Mouse (Mus musculus): ENCODE measurements around the gene Myo1e. TPM values are rescaled to one million over a fixed set of nuclear protein-coding genes. Genes with fewer than 3 reads are reported as not detected.

Gene Myo1e
- total RNA-seq, 1 experiment: 21.3 TPM

GRCm38 (mm10) chr9:70239229-70239628 is 32.1 kb downstream of the Myo1e start:
- H3K27ac ChIP-seq (ENCODE audit: insufficient read depth, low read depth, low read length, poor library complexity, severe bottlenecking): no peak overlapping the region
- TF ChIP-seq CHD2 (IDR thresholded peaks at IDR 0.05; ENCODE audit: low read depth, low read length): no peak
- TF ChIP-seq ZNF384 (IDR thresholded peaks at IDR 0.05; ENCODE audit: low read depth, low read length): no peak
- no peak for TF ChIP-seq ZC3H11A (IDR thresholded peaks at IDR 0.05; ENCODE audit: borderline replicate concordance, low read depth, low read length)
- TF ChIP-seq HCFC1 (IDR thresholded peaks at IDR 0.05; ENCODE audit: borderline replicate concordance, insufficient read depth, low read length): no peak
- H3K4me3 ChIP-seq (ENCODE audit: insufficient read depth in 1 of 2, low read depth in 1 of 2, low read length in 2 of 2, poor library complexity in 1 of 2, severe bottlenecking in 1 of 2): no peak overlapping the region
- H3K9me3 ChIP-seq (ENCODE audit: control insufficient read depth, insufficient read depth, low read depth, low read length): no peaks in the 10 kb centered on the region
- no peak overlapping the region for H3K9ac ChIP-seq (ENCODE audit: insufficient read depth, low read depth, low read length, poor library complexity, severe bottlenecking)
- in situ Hi-C loops (cut with MboI; ENCODE audit: low sequenced_read_pairs in 2 of 2, unreplicated experiment in 2 of 2): no loop called here
- H3K4me1 ChIP-seq (ENCODE audit: control insufficient read depth in 2 of 2, insufficient read depth in 2 of 2, low read length in 2 of 2, poor library complexity in 1 of 2): 0 out of 4 replicates have a peak, but pooled peaks cover 0 to 2% of the 10 kb centered on the region in 2 experiments
- no peak for DNase-seq (ENCODE audit: low read depth, low spot score)
- no peaks in the 10 kb centered on the region for H3K36me3 ChIP-seq (ENCODE audit: control insufficient read depth, insufficient read depth, low read length, poor library complexity, severe bottlenecking)

- no peak for DNase-seq (ENCODE audit: low read depth, low spot score)
- Histone ChIP-seq H3K36me3 (ENCODE audit: control insufficient read depth, insufficient read depth, low read length, poor library complexity, severe bottlenecking) (no peaks in the 10 kb centered on the region), H3K4me1 (ENCODE audit: control insufficient read depth in 2 of 2, insufficient read depth in 2 of 2, low read length in 2 of 2, poor library complexity in 1 of 2) (no peaks in the 10 kb centered on the region), H3K4me3 (ENCODE audit: insufficient read depth in 1 of 2, low read depth in 1 of 2, low read length in 2 of 2, poor library complexity in 1 of 2, severe bottlenecking in 1 of 2) (no peak overlapping the region), H3K27ac (ENCODE audit: insufficient read depth, low read depth, low read length, poor library complexity, severe bottlenecking) (no peak overlapping the region), H3K9me3 (ENCODE audit: control insufficient read depth, insufficient read depth, low read depth, low read length) (no peaks in the 10 kb centered on the region), H3K9ac (ENCODE audit: insufficient read depth, low read depth, low read length, poor library complexity, severe bottlenecking) (no peak overlapping the region)
- TF ChIP-seq ZC3H11A (IDR thresholded peaks at IDR 0.05; ENCODE audit: borderline replicate concordance, low read depth, low read length) (no peak), CHD2 (IDR thresholded peaks at IDR 0.05; ENCODE audit: low read depth, low read length) (no peak), MAFK (IDR thresholded peaks at IDR 0.05; ENCODE audit: insufficient read depth, low read depth, low read length) (no peak), HCFC1 (IDR thresholded peaks at IDR 0.05; ENCODE audit: borderline replicate concordance, insufficient read depth, low read length) (no peak), ZNF384 (IDR thresholded peaks at IDR 0.05; ENCODE audit: low read depth, low read length) (no peak)
- in situ Hi-C loops (cut with MboI; ENCODE audit: low sequenced_read_pairs in 2 of 2, unreplicated experiment in 2 of 2): no loop called here
Observed at GRCm38 (mm10) chr9:70240703-70241410, 33.7 kb downstream of the Myo1e start.

GRCm38 (mm10) chr9:70241411-70241961 is 34.3 kb downstream of the Myo1e start:
- Histone ChIP-seq H3K27ac (ENCODE audit: insufficient read depth, low read depth, low read length, poor library complexity, severe bottlenecking) (no peak overlapping the region), H3K4me3 (ENCODE audit: insufficient read depth in 1 of 2, low read depth in 1 of 2, low read length in 2 of 2, poor library complexity in 1 of 2, severe bottlenecking in 1 of 2) (no peak overlapping the region), H3K9me3 (ENCODE audit: control insufficient read depth, insufficient read depth, low read depth, low read length) (no peaks in the 10 kb centered on the region), H3K4me1 (ENCODE audit: control insufficient read depth in 2 of 2, insufficient read depth in 2 of 2, low read length in 2 of 2, poor library complexity in 1 of 2) (no peaks in the 10 kb centered on the region; a peak in 1 of 4 replicates), H3K9ac (ENCODE audit: insufficient read depth, low read depth, low read length, poor library complexity, severe bottlenecking) (no peak overlapping the region), H3K36me3 (ENCODE audit: control insufficient read depth, insufficient read depth, low read length, poor library complexity, severe bottlenecking) (no peaks in the 10 kb centered on the region)
- in situ Hi-C loops (cut with MboI; ENCODE audit: low sequenced_read_pairs in 2 of 2, unreplicated experiment in 2 of 2): no loop called here
- no peak for DNase-seq (ENCODE audit: low read depth, low spot score)
- TF ChIP-seq ZC3H11A (IDR thresholded peaks at IDR 0.05; ENCODE audit: borderline replicate concordance, low read depth, low read length): no peak
- no peak for TF ChIP-seq HCFC1 (IDR thresholded peaks at IDR 0.05; ENCODE audit: borderline replicate concordance, insufficient read depth, low read length)
- no peak for TF ChIP-seq MAFK (IDR thresholded peaks at IDR 0.05; ENCODE audit: insufficient read depth, low read depth, low read length)
- no peak for TF ChIP-seq CHD2 (IDR thresholded peaks at IDR 0.05; ENCODE audit: low read depth, low read length)
- no peak for TF ChIP-seq ZNF384 (IDR thresholded peaks at IDR 0.05; ENCODE audit: low read depth, low read length)

- Histone ChIP-seq H3K9ac (ENCODE audit: insufficient read depth, low read depth, low read length, poor library complexity, severe bottlenecking) (no peak overlapping the region), H3K4me1 (ENCODE audit: control insufficient read depth in 2 of 2, insufficient read depth in 2 of 2, low read length in 2 of 2, poor library complexity in 1 of 2) (no peaks in the 10 kb centered on the region; a peak in 1 of 4 replicates), H3K27ac (ENCODE audit: insufficient read depth, low read depth, low read length, poor library complexity, severe bottlenecking) (no peak overlapping the region), H3K9me3 (ENCODE audit: control insufficient read depth, insufficient read depth, low read depth, low read length) (no peaks in the 10 kb centered on the region), H3K36me3 (ENCODE audit: control insufficient read depth, insufficient read depth, low read length, poor library complexity, severe bottlenecking) (no peaks in the 10 kb centered on the region), H3K4me3 (ENCODE audit: insufficient read depth in 1 of 2, low read depth in 1 of 2, low read length in 2 of 2, poor library complexity in 1 of 2, severe bottlenecking in 1 of 2) (no peak overlapping the region)
- in situ Hi-C loops (cut with MboI; ENCODE audit: low sequenced_read_pairs in 2 of 2, unreplicated experiment in 2 of 2): no loop called here
- no peak for TF ChIP-seq ZC3H11A (IDR thresholded peaks at IDR 0.05; ENCODE audit: borderline replicate concordance, low read depth, low read length)
- TF ChIP-seq HCFC1 (IDR thresholded peaks at IDR 0.05; ENCODE audit: borderline replicate concordance, insufficient read depth, low read length): no peak
- no peak for TF ChIP-seq CHD2 (IDR thresholded peaks at IDR 0.05; ENCODE audit: low read depth, low read length)
- no peak for TF ChIP-seq ZNF384 (IDR thresholded peaks at IDR 0.05; ENCODE audit: low read depth, low read length)
- no peak for TF ChIP-seq MAFK (IDR thresholded peaks at IDR 0.05; ENCODE audit: insufficient read depth, low read depth, low read length)
- DNase-seq (ENCODE audit: low read depth, low spot score): no peak
Observed at GRCm38 (mm10) chr9:70242112-70242862, 35.1 kb downstream of the Myo1e start.

Measured in ES-E14 (cell line).